Mouse (Mus musculus) right cerebral cortex, postnatal 14 days (tissue): ENCODE results near the gene Ces1d.
"Not testable (repeated sequence)": the region's sequence is repeated elsewhere in the genome, so short reads cannot be mapped to it uniquely, and the experiment has no call there.

Experiments used
- DNase-seq: peaks from one replicate; pipeline ENCODE4 v3.0.0; 2022

Gene Ces1d

GRCm38 (mm10) chr8:93197685-93198525 is at the start of gene Ces1d:
Gene Ces1d, minus strand, starts transcription at chr8:93197838.
- no peak for DNase-seq

DNA sequence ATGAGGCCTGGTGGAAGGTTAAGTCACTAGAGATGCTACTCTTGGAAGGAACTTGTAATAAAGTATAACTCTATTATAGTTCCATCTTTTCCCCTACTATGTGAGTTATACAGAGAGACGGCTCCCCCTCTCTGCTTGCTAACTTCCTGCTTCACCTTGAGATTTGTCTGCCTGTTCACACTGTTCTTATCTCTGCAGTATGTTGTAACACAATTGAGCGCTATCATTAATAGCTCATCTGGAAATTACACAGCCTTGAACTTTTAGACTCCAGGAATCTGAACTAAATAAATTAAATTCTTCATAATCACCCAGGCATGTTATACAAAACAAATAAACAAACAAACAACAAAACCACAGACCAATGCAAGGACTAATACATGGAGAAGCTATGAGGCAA is 48.4 kb upstream of the Ces1d start:
- no peak for DNase-seq

GRCm38 (mm10) chr8:93239884-93240283 is 42.2 kb upstream of the Ces1d start:
- DNase-seq = no peak

DNA sequence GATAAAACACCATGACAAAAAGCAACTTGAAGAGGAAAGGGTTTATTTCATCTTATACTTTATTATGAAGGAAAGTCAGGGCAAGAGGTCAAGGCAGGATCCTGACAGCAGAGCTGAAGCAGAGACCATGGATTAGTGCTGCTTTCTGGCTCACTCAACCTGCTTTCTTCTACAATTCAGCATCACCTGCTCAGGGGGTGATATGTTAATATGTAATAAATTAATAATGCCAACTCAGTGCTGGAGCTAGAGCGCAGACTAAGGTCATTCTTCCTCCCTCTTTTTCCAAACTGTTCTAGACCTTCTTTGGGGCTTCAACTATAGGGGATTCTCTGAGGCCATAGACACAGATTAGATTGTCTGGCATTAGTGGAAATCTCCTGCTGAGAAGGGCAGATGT is 38.0 kb upstream of the Ces1d start:
- DNase-seq = no peak

GRCm38 (mm10) chr8:93234706-93235105 is 37.1 kb upstream of the Ces1d start:
- no peak for DNase-seq

- no peak for DNase-seq
These were observed 36.4 kb upstream of the Ces1d start for GRCm38 (mm10) chr8:93234068-93234467.

DNA sequence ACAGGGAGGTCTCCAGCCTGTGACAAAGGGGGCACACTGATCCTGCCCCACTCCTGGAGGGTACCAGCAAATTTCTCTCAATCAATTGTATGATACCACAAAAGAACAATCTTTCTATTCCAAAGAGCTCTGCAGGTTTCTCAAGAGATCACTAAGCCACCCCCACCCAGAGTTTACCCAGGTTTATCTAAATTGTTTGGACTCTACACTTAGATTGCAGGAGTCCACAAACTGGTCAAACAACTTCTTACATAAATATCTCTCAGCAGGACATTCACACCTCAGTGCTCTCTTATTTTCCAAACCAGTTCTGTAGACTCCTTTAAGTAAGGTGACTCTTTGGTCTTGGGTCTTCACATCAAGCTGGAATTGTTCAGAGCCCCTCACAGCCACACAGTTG is 31.8 kb upstream of the Ces1d start, which contains the start of gene Ces1e:
Ces1e (minus strand) TSS at position 174 of the 400 bp plus-strand sequence.
- no peak for DNase-seq

DNA sequence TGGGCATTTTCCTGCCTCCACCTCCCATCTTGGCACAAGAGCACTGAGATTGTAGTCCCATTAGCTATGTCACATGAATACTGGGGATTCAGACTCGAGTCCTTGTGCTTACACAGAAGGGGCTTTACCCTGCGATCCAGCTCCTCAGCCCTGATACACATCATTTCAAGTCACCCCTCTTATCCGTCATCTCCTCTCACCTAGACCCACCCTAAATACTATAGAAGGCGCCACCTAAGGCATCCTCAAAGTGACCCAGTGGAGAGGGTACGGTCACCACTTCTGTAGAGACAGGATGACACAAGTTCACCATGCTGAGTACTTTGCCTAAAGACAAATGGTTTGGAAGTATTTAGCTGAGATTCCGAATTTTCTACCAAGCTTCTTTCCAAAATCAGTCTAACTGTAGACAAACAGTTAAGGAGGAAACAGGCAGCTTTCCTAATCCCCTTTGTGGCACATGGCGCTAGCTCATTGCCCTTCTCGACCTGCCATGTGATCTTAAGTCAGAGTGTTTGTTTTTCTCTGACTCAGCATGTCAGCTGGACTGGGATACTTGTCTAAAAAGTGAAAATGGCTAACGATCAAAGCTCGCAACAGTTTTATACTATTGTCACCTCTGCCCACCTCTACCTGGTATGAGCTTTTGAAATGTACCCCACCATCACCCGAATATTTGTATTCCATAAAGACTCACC is 31.2 kb upstream of the Ces1d start:
- DNase-seq = no peak

DNA sequence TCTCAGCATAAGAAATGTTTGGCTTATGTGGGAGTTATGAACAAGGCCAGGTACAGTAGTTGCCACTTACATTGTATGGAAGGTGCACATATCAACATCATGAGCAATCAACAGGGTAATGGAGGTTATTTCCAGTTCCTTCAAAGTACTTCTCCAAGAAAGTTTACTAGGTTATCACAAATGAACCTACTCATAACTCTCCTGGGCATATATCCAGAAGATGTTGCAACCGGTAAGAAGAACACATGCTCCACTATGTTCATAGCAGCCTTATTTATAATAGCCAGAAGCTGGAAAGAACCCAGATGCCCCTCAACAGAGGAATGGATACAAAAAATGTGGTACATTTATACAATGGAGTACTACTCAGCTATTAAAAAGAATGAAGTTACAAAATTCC is 28.8 kb upstream of the Ces1d start:
- DNase-seq = not testable (repeated sequence)

DNA sequence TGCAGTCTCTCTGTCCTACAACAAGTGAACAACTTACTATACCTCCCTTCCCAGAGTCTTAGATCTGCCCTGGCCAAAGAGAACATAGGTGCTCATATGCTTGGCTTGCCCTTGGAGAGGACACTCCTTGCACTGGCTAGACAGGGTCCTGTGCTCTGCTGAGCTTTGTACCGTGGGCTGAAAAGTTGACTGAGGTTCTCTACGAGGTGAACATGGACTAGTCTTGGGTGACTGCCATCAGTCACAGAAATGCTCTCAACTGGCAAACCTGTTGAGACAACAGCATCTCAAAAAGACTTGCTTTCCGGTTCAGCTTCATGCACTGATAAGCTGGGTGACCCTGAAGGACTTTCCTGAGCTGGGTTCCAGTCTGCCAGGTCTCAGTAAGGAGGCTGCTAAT is 24.3 kb upstream of the Ces1d start:
- no peak for DNase-seq

- no peak for DNase-seq
These were observed 20.2 kb upstream of the Ces1d start for GRCm38 (mm10) chr8:93217867-93218266.

DNA sequence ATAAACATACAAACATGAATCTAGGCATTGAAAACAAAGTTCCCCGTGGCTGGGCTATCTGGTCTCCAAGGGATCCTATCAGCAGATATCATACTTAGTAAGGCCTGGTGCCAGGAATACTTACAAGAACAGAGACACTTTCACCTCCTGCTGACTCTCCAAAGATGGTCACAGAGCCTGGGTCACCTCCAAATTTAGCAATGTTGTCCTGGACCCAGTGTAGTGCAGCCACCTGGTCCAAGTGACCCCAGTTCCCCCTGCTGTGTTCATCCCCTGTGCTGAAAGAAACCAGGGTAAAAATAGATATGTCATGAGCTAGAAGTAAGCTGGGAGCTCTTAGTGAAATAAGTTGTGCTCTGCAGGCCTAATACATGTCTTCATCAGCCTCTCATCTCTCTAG is 19.7 kb upstream of the Ces1d start:
- no peak for DNase-seq

- DNase-seq = no peak
These were observed 13.5 kb upstream of the Ces1d start for GRCm38 (mm10) chr8:93211091-93211490.

- not testable (repeated sequence) for DNase-seq
These were observed 1.5 kb upstream of the Ces1d start for GRCm38 (mm10) chr8:93199146-93199545.

- DNase-seq = no peak
These were observed 1.2 kb downstream of the Ces1d start for GRCm38 (mm10) chr8:93196436-93196835.

DNA sequence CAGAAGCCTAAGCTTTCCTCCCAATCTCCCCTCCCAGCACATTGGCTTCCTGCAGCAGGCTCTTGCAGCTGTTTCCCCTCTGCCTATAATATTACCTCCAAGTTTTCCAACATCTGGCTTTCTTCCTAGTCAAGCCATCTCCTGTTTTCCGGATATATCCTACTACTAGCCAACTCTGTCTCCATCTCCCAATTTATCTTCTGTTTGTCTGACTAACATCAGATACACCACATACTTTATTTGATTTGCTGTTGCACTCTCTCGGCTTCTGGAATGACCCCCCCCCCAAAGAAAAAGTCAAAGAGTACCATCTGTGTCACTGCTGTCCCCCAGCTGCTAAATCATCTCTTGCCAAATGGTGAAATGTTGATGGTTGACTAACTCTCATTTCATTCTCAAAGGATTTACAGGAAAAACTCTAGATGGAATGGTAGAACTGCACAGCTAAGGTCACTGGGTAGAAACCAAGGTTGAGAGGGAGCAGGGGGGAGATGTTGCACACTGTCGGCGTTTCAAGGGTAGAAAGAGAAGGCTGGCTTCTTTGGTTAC is 17.0 kb downstream of the Ces1d start:
- DNase-seq = no peak

GRCm38 (mm10) chr8:93176593-93176992 is 21.0 kb downstream of the Ces1d start:
- no peak for DNase-seq

DNA sequence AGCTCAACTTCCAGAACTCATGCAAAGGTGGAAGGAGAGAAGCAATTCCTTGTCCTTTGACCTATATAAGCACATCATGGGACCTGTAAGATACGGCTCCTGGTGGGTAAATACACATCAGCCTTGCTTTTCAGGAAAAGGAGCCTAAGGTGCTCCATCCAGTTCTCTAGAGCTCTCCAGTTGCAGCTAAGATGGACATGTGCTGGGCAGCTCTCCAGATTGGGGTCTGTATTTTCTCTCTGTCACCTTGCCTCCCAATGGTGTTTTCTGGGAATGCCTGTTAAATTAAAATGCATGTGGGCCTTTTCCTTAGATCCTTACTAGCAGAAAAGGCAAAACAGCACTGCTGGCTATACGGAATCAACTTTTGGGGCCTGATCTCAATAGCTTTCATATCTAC is 23.1 kb downstream of the Ces1d start:
- no peak for DNase-seq

- DNase-seq = no peak
These were observed 25.6 kb downstream of the Ces1d start for GRCm38 (mm10) chr8:93171846-93172590.

GRCm38 (mm10) chr8:93163363-93163762 is 34.3 kb downstream of the Ces1d start:
- no peak for DNase-seq

- DNase-seq = no peak
These were observed 46.2 kb downstream of the Ces1d start for GRCm38 (mm10) chr8:93151401-93151800.

DNA sequence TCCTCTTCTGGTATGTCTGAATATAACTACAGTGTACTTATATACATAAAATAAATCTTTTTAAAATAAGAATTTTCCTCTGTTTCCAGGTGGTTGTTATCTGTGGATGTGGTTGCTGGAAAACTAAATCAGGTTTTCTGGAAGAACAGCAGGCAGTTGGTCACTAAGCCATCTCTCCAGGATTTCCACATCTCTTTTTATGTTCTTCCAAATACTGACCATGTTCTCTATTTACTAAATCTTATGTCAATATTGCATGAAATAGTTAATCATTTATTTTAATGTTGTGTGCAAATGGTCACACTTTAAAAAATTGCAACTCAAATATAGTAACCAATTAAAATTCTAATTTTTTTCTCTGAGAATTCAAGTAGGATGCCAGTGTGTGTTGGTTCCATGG is 50.3 kb downstream of the Ces1d start:
- no peak for DNase-seq

DNA sequence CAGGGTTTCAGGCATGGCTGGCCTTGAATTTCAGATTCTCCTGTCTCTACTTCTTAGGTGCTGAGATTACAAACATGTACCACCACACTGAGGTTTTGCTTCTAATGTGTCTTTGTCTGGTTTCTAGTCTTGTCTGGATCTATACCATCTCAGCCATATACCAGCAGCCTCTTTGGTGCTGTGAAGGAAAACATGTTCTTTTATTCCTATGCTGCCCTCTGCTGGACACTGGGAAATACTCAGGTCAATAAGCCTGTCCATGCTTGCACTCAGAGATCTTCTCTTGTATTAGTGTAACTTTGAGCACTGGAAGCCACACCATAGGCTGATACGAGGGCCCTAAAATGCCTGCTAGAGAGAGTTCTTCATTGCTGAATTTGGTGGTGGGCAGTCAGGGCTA is 56.9 kb downstream of the Ces1d start:
- DNase-seq = peak; percentile 14
